Mouse (Mus musculus) erythroblast, embryonic 14.5 days (primary cell): ENCODE results near the gene Syngr3. TPM values are rescaled to one million over a fixed set of nuclear protein-coding genes. Genes with fewer than 3 reads are reported as not detected.
"Not testable (repeated sequence)": the region's sequence is repeated elsewhere in the genome, so short reads cannot be mapped to it uniquely, and the experiment has no call there.

Experiments
- H3K27me3 ChIP-seq: 2 replicates; pipeline ENCODE4 v1.6.1; 2012; ENCODE audit warnings: inconsistent platforms; ENCODE audit not compliant: control insufficient read depth
- H3K36me3 ChIP-seq: 2 replicates; pipeline ENCODE4 v1.6.1; 2012; ENCODE audit warnings: mild to moderate bottlenecking, inconsistent platforms; ENCODE audit not compliant: control insufficient read depth
- H3K4me1 ChIP-seq: 2 replicates; pipeline ENCODE4 v1.6.1; 2012; ENCODE audit warnings: inconsistent platforms; ENCODE audit not compliant: control insufficient read depth
- H3K4me3 ChIP-seq: replicated peaks from 2 replicates; pipeline ENCODE3; 2012; ENCODE audit warnings: moderate library complexity, mild to moderate bottlenecking, inconsistent platforms
- H3K9me3 ChIP-seq: 2 replicates; pipeline ENCODE4 v1.6.1; 2012; ENCODE audit warnings: low read length, inconsistent platforms, mixed read lengths; ENCODE audit not compliant: control insufficient read depth
- GATA1 ChIP-seq: IDR thresholded peaks from 2 replicates; pipeline ENCODE4 v1.6.1; 2012; ENCODE audit warnings: low read length, inconsistent platforms, mixed read lengths
- TAL1 ChIP-seq: IDR thresholded peaks from 3 replicates; pipeline ENCODE4 v1.6.1; 2012; ENCODE audit warnings: low read length, inconsistent platforms, mixed read lengths
- polyA plus RNA-seq: library from polyadenylated mRNA; stranded (reverse); fragments of >175 nt; gene quantifications from 2 replicates; pipeline ENCODE4 v1.2.3, GENCODE M21; 2012

The Syngr3 gene
- polyA plus RNA-seq, 1 experiment = not detected

DNA sequence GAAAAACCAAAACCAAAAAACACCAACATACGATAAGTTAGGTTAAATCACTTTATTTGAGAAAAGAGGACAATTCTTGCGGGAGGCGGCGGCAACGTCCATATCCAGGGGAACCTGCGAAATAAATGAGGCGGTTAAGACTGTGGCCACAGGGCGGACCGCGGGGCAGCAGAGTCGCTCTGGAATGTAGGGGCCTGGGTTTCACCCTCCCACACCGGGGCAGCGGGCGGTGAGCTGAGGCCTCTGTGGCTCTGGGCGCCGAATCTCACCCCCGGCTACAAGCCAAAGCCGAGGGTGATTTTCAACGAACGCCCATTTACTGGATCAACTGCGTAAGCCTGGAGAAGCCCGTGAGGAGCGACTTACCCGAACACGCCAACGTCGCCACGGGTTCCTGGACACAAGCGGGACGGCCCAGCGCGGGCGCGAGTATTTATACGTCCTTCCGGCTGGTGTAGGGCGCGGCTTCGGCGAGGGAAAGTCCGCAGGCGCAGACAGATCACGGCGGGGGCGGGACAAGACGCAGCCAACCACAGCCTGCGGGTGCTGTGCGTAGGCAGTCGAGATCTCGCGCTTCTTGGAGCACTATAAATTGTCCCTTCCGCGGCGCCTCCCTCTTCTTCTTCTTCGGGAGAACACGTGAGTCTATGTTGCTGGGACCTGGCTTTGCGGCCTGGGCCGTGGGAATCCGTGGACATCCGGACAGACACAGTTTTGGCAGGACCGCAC, 29.9 kb upstream of the Syngr3 start:
- H3K4me3 ChIP-seq = peak overlapping the region; percentile 85
- H3K27me3 ChIP-seq = no peaks in the 10 kb centered on the region
- H3K9me3 ChIP-seq = no peaks in the 10 kb centered on the region
- H3K36me3 ChIP-seq = peaks cover 51% of the 10 kb centered on the region
- peaks cover 53% of the 10 kb centered on the region for H3K4me1 ChIP-seq
- TF ChIP-seq GATA1 (no peak), TAL1 (no peak)

- not testable (repeated sequence) for H3K9me3 ChIP-seq
- peak overlapping the region; percentile 85 for H3K4me3 ChIP-seq
- peaks cover 51% of the 10 kb centered on the region for H3K36me3 ChIP-seq
Measured at GRCm38 (mm10) chr17:24718938-24719337, 29.2 kb upstream of the Syngr3 start.

DNA sequence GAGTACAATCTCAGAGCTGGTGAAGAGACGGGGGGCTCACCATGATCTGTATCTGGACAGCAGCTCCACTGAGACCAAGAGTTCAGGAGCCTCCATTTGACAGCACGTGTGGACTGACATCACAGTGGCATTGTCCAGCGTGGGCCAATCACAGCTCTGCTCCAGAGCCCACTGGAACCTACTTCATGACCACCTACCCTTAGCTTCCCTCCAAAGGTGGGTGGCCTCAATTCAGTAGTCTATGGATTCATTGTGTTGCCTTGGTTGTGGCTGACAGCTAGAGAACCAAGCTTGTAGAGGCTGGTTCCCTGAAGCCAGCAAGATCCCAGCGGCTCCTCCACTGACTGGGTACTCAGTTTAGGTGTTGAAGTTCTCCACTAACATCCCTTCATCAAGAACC, 28.2 kb upstream of the Syngr3 start, which contains the start of the genes Rnf151 and Rps2:
TSS of gene Rnf151 (minus strand) at position 121 of the 400 bp plus-strand sequence.
TSS of gene Rps2 (plus strand) at position 174 of the 400 bp plus-strand sequence.
- no peaks in the 10 kb centered on the region for H3K27me3 ChIP-seq
- peaks cover 51% of the 10 kb centered on the region for H3K36me3 ChIP-seq
- peaks cover 40% of the 10 kb centered on the region for H3K4me1 ChIP-seq
- TF ChIP-seq GATA1 = no peak
- no peak for TF ChIP-seq TAL1
- H3K4me3 ChIP-seq = peak within 1 kb of the TSS; percentile 85
- no peaks in the 10 kb centered on the region for H3K9me3 ChIP-seq

More at GRCm38 (mm10) chr17:24718938-24719337, 29.2 kb upstream of the Syngr3 start:
- not testable (repeated sequence) for H3K27me3 ChIP-seq
- H3K4me1 ChIP-seq = peaks cover 49% of the 10 kb centered on the region

DNA sequence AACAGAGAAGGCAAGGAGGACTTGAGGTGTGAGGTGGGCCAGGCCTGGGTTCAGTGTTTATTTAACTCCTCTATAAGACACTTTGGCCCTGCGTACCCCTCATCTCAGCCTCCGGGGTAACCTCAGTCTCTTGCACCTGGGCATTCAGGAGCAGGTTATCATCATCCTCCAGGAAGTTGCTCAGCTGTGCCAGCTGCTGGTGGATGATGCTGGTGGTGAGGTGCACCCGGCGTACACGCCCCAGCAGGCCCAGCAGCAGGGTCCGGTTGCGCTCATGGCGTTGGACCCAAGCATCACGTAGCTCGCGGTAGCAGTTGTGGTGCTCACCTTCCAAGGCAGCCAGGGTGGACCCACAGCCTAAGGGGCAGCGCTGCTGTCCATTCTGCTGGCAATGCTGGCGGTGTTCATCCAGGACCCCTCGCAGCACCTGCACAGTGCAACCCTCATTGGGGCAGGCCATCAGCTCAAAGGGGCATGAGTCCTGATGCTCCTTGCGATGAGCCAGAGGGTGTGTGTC, 26.5 kb upstream of the Syngr3 start:
- no peak overlapping the region for H3K4me3 ChIP-seq
- peaks cover 35% of the 10 kb centered on the region for H3K36me3 ChIP-seq
- peaks cover 24% of the 10 kb centered on the region for H3K4me1 ChIP-seq
- no peak for TF ChIP-seq GATA1
- no peak for TF ChIP-seq TAL1
- H3K9me3 ChIP-seq = no peaks in the 10 kb centered on the region
- H3K27me3 ChIP-seq = no peaks in the 10 kb centered on the region

- TF ChIP-seq GATA1 = no peak
- no peak for TF ChIP-seq TAL1
- no peak overlapping the region for H3K4me3 ChIP-seq
- peaks cover 19% of the 10 kb centered on the region for H3K4me1 ChIP-seq
- peaks cover 30% of the 10 kb centered on the region for H3K36me3 ChIP-seq
- H3K27me3 ChIP-seq = no peaks in the 10 kb centered on the region
- no peaks in the 10 kb centered on the region for H3K9me3 ChIP-seq
Measured at GRCm38 (mm10) chr17:24715556-24715955, 25.8 kb upstream of the Syngr3 start.

DNA sequence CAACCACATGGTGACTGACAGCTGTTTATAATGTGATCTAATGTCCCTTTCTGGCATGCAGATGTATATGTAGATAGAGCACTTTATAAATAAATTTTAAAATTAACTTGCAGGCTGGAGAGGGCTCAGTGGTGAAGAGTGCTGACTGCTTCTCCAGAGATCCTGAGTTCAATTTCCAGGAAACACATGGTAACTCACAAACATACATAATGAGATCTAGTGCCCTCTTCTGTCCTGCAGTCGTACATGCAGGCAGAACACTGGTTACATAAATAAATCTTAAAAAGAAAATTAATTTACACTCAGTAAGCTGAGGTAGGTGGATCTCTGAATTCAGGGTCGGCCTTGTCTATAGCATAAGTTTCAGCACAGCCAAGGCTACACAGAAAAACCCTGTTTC, 18.9 kb upstream of the Syngr3 start:
- peaks cover 26% of the 10 kb centered on the region for H3K4me1 ChIP-seq
- H3K4me3 ChIP-seq = peak overlapping the region; percentile 29
- no peaks in the 10 kb centered on the region for H3K9me3 ChIP-seq
- peaks cover 24% of the 10 kb centered on the region for H3K36me3 ChIP-seq
- TF ChIP-seq GATA1 (no peak), TAL1 (no peak)
- no peaks in the 10 kb centered on the region for H3K27me3 ChIP-seq

GRCm38 (mm10) chr17:24707801-24708425, 18.2 kb upstream of the Syngr3 start:
- no peaks in the 10 kb centered on the region for H3K27me3 ChIP-seq
- TF ChIP-seq GATA1 (no peak), TAL1 (no peak)
- H3K9me3 ChIP-seq = no peaks in the 10 kb centered on the region
- peaks cover 26% of the 10 kb centered on the region for H3K4me1 ChIP-seq
- peaks cover 27% of the 10 kb centered on the region for H3K36me3 ChIP-seq
- H3K4me3 ChIP-seq = peak overlapping the region; percentile 81

DNA sequence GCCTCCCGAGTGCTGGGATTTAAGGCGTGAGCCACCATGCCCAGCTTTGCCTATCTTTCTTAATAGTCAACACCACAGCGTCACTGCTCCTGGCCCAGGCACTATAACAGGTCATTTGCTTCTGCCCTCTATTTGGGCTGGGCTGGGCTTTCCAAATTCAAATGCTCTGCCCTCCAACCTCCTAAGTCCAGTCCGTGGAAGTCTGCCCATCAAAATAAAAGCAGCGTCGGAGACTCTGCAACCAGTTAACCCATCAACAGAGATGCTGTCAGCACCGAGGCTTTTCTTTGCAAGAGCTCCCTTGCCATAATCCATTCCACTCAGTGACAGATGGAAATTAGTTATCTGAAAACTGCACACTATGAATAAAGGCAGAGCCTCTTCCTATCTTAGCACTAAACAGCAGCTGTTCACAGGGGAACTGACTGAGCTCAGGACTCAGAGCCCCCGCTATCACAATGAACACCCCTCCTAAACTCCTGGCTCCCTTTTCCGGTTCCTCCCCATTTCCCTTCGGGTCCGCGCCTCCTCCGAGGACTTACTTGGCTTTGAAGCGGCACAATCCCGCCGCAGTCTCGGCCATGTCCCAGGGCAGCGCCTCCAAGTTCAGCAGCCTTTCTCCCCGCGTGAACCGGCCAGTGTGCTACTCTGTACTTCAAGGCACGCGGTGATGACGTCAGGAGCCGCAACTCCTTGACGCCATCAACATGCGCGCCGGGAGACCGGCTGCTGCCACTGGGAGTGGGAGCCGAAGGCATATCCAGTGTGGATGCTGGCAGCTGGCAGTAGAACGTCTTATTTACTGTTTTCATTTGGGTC, 17.4 kb upstream of the Syngr3 start, which contains the start of gene Tbl3:
TSS of gene Tbl3 (minus strand) at position 679 of the 819 bp plus-strand sequence.
- H3K36me3 ChIP-seq = peaks cover 33% of the 10 kb centered on the region
- H3K4me3 ChIP-seq = peak within 1 kb of the TSS; percentile 81
- peaks cover 26% of the 10 kb centered on the region for H3K4me1 ChIP-seq
- no peaks in the 10 kb centered on the region for H3K27me3 ChIP-seq
- TF ChIP-seq GATA1 = no peak; the same call in 1 of the 2 replicates
- peak; percentile 40; the same call in 2 of the 3 replicates for TF ChIP-seq TAL1
- H3K9me3 ChIP-seq = no peaks in the 10 kb centered on the region

DNA sequence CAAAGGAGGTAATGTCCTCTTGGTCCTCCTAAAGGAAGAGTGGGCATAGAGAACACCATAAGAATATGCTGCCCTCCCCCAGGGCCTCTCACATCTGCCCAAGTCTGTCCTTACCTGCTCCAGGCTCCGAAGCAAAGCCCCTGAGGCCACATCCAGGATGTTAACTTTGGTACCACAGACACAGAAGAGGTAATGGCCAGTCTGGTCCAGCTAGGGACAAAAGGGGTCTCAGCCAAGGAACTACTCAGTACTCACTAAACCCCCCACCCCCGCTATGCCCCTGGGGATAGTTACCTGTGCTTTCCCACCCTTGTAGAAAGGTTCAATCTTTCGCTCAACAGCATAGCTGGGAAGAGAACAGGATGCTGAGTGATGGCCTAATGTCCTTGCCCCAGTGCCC, 16.1 kb upstream of the Syngr3 start:
- peaks cover 47% of the 10 kb centered on the region for H3K36me3 ChIP-seq
- H3K9me3 ChIP-seq = no peaks in the 10 kb centered on the region
- TF ChIP-seq GATA1 = no peak
- TF ChIP-seq TAL1 = no peak
- peaks cover 26% of the 10 kb centered on the region for H3K4me1 ChIP-seq
- H3K4me3 ChIP-seq = peak overlapping the region; percentile 81
- H3K27me3 ChIP-seq = no peaks in the 10 kb centered on the region
